21 mouse cellular contexts compared by ENCODE assay signal in the genomic region with DNA sequence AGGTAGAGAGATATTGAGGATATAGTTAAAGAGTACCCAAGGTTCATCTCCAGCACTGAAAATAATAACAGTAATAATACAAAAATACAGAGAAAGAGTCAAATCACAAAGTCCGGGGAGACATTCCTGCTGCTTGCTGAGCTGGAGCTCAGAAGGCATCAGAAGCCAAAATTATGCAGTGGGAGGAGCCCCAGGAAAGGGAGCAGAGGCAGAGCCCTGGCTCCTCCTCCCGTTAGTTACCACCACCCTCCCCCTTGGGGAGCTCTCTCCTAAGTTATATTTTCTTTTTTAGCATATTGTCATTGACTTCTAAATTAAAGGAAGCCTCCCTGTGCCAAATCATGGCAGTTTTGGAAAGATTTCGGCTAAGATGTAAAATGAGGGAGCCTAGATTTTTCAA. TPM values are rescaled to one million over a fixed set of nuclear protein-coding genes. Genes with fewer than 3 reads are reported as not detected.
A peak's percentile ranks its signal among the peaks of the same experiment; 100 is the strongest.
DNase-seq lines count a peak whose midpoint lies in the region; ATAC-seq and TF ChIP-seq lines count a peak whose summit lies in the region.
"Had no signal": no experiment of that assay in that cellular context is flagged by ENCODE, and none has a peak within 500 bp of the region (broad histone marks: within the 10 kb centered on the region; RNA-seq: fewer than 3 reads in every experiment).

No protein-coding gene starts in this region.

- H3K27ac ChIP-seq in kidney, postnatal 0 days: no peak overlapping the region
- H3K27ac ChIP-seq in lung, embryonic 14.5 days (ENCODE audit: low read depth): no peak overlapping the region
- H3K27ac ChIP-seq: embryonic facial prominence, embryonic 12.5 days; forebrain, embryonic 12.5 days; gastrocnemius, adult 2 months; heart, embryonic 13.5 days; hindbrain, embryonic 12.5 days had no signal

- no peak overlapping the region for H3K4me3 ChIP-seq in kidney, postnatal 0 days (replicated peaks; ENCODE audit: low read depth, low read length)
- H3K4me3 ChIP-seq in lung, embryonic 14.5 days (ENCODE audit: low read depth, low read length): no peak overlapping the region
- H3K4me3 ChIP-seq: embryonic facial prominence, embryonic 12.5 days; forebrain, embryonic 12.5 days; gastrocnemius, adult 2 months; heart, embryonic 13.5 days; hindbrain, embryonic 12.5 days had no signal

- H3K27me3 ChIP-seq in kidney, postnatal 0 days (ENCODE audit: insufficient read depth, low read length): no peaks in the 10 kb centered on the region
- H3K27me3 ChIP-seq in lung, embryonic 14.5 days (ENCODE audit: insufficient read depth, low read length): no peaks in the 10 kb centered on the region
- H3K27me3 ChIP-seq: embryonic facial prominence, embryonic 12.5 days; forebrain, embryonic 12.5 days; heart, embryonic 13.5 days; hindbrain, embryonic 12.5 days had no signal

- no peak overlapping the region for H3K4me2 ChIP-seq in kidney, postnatal 0 days (ENCODE audit: low read length)
- H3K4me2 ChIP-seq in lung, embryonic 14.5 days: no peak overlapping the region
- H3K4me2 ChIP-seq: embryonic facial prominence, embryonic 12.5 days; forebrain, embryonic 12.5 days; heart, embryonic 13.5 days; hindbrain, embryonic 12.5 days had no signal

- H3K9ac ChIP-seq in kidney, postnatal 0 days (ENCODE audit: low read depth, low read length): no peak overlapping the region
- H3K9ac ChIP-seq in lung, embryonic 14.5 days: no peak overlapping the region
- H3K9ac ChIP-seq: embryonic facial prominence, embryonic 12.5 days; forebrain, embryonic 12.5 days; heart, embryonic 13.5 days; hindbrain, embryonic 12.5 days had no signal

- ATAC-seq in frontal cortex, adult (ENCODE audit: low TSS enrichment): 0 out of 2 replicates have a peak, but pooled peaks have one; percentile 42
- no peak for ATAC-seq in kidney, postnatal 0 days (replicated peaks; ENCODE audit: low FRiP score, low read depth)
- ATAC-seq in lung, embryonic 14.5 days (ENCODE audit: insufficient read depth): no peak; the same call in 1 of the 2 replicates
- ATAC-seq: forebrain, embryonic 16.5 days had no signal

- H3K9me3 ChIP-seq in kidney, postnatal 0 days (replicated peaks; ENCODE audit: low read length): no peaks in the 10 kb centered on the region
- no peaks in the 10 kb centered on the region for H3K9me3 ChIP-seq in lung, embryonic 14.5 days (ENCODE audit: low read depth, low read length)
- H3K9me3 ChIP-seq: embryonic facial prominence, embryonic 12.5 days; forebrain, embryonic 12.5 days; heart, embryonic 13.5 days; hindbrain, embryonic 12.5 days had no signal

- H3K4me1 ChIP-seq in kidney, postnatal 0 days (replicated peaks; ENCODE audit: insufficient read depth, low read length): no peaks in the 10 kb centered on the region
- H3K4me1 ChIP-seq in lung, embryonic 14.5 days (ENCODE audit: insufficient read depth): no peaks in the 10 kb centered on the region
- H3K4me1 ChIP-seq: heart, embryonic 13.5 days had no signal

- no peak for TF ChIP-seq CTCF in kidney, postnatal 0 days (IDR thresholded peaks at IDR 0.05; ENCODE audit: low read depth)
- no peak for TF ChIP-seq CTCF in lung, embryonic 14.5 days (IDR thresholded peaks at IDR 0.05; ENCODE audit: low read depth)

- H3K36me3 ChIP-seq in kidney, postnatal 0 days (ENCODE audit: insufficient read depth, low read length): no peaks in the 10 kb centered on the region
- no peaks in the 10 kb centered on the region for H3K36me3 ChIP-seq in lung, embryonic 14.5 days (ENCODE audit: insufficient read depth)
- H3K36me3 ChIP-seq: embryonic facial prominence, embryonic 12.5 days; forebrain, embryonic 12.5 days; heart, embryonic 13.5 days; hindbrain, embryonic 12.5 days had no signal

- no peak for DNase-seq in frontal cortex, postnatal 25 days (ENCODE audit: low spot score in 2 of 2)
- DNase-seq in kidney, postnatal 0 days (ENCODE audit: low spot score): peak; percentile 26
- DNase-seq in kidney, adult 18-20 months: no peak
- DNase-seq in lung, embryonic 14.5 days: peak; percentile 66
- DNase-seq in lung, postnatal 4 days: no peak
- DNase-seq in lung, postnatal 10 days: peak; percentile 43
- DNase-seq in lung, postnatal 36 days: no peak
- DNase-seq: adrenal gland, postnatal 10 days; cerebellum, adult 11 months; cerebellum, adult 8-10 months; cerebellum, postnatal 14 days; embryo, embryonic 11 days; gastrocnemius, adult 2 months; gastrocnemius, postnatal 25 days; heart, postnatal 4 days had no signal

- WGBS in kidney, postnatal 0 days: 53% methylated on average over 3 of the region's 3 CpGs
- 58% methylated on average over 3 of the region's 3 CpGs for WGBS in lung, embryonic 14.5 days

RNA-seq across cellular contexts. Expression of a gene that starts 25.8 kb away (rescaled TPM):
- polyA plus RNA-seq in kidney, postnatal 0 days (2015; fragmentation: Nextera tagmentation; extraction: Ambion mirVana): 5.1 and 5.7 TPM in 2 replicates
- 42.5 and 46.5 TPM in 2 replicates for polyA plus RNA-seq in lung, embryonic 14.5 days (2014; fragmentation: Nextera tagmentation; extraction: Ambion mirVana)

Comparison
In these comparisons a context has a peak if more than half of its experiments do, and no peak if none do; other contexts are left out.
1. DNase-seq: peak in kidney, postnatal 0 days (single experiment), lung, embryonic 14.5 days (single experiment) and lung, postnatal 10 days (single experiment); none in frontal cortex, postnatal 25 days (0 of 2), kidney, adult 18-20 months (single experiment), lung, postnatal 4 days (0 of 2) and lung, postnatal 36 days (single experiment).